Mouse (Mus musculus): ENCODE results near the gene Frk.

DNA sequence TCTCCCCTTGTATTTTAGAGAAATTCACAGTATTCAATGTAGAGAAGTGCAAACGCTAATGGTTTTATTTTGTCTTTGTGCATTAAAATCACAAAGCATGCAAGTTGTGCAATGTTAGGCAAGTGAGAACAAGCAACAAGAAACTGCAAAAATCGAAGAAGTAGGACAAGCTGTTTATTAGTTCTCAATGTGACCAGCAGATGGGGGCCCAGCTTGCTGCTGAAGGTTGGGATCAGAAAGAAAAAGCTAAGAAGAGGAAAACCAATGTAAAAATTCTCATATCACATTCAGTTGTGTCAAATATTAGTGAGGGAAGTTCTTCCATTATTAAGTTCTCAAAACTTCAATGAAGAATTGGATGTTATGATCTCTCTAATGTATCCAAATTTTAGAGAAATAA is 134.0 kb downstream of the Frk start:
- TF ChIP-seq EP300 (IDR thresholded peaks at IDR 0.05; ENCODE audit: low read depth) = no peak
- no peak for TF ChIP-seq CTCF (IDR thresholded peaks at IDR 0.05; ENCODE audit: low read depth)
